In the genomic region with DNA sequence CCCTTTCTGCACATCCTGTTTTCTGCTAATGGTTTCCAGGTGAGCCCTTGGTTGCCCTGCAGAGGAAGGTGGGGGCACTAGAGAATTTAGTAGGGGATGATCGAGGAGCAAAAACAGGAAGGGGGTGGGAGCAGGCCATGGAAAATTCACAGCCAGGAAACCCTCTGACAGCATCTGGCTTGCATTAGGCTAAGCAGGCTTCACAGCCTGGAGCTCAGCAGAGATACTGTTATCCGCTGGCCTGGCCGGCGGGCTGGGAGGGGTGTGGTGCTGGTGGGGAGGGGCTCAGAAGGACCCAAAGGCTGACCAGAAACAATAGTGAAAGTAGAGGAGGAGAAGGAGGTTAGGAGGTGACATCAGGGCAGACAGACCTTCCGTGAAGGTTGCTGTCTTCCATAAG, we compare ENCODE assay signal across 9 mouse cellular contexts. TPM values are rescaled to one million over a fixed set of nuclear protein-coding genes. Genes with fewer than 3 reads are reported as not detected.
DNase-seq lines count a peak whose midpoint lies in the region; ATAC-seq and TF ChIP-seq lines count a peak whose summit lies in the region.
"Had no signal": no experiment of that assay in that cellular context is flagged by ENCODE, and none has a peak within 500 bp of the region (broad histone marks: within the 10 kb centered on the region; RNA-seq: fewer than 3 reads in every experiment).

No protein-coding gene starts in this region.

- ATAC-seq in forebrain, embryonic 12.5 days (ENCODE audit: low FRiP score): no peak
- ATAC-seq in forebrain, postnatal 0 days: no peak
- ATAC-seq in embryonic facial prominence, embryonic 13.5 days (ENCODE audit: insufficient number of reproducible peaks, insufficient read depth, low FRiP score, low TSS enrichment, low read depth): peak; percentile 63
- peak; percentile 32 for ATAC-seq in heart, postnatal 0 days (ENCODE audit: insufficient read depth, low read depth)
- peak; percentile 32 for ATAC-seq in liver, embryonic 15.5 days (ENCODE audit: insufficient read depth)
- no peak for ATAC-seq in megakaryocyte, adult 5-6 weeks (ENCODE audit: poor library complexity, severe bottlenecking)

- 0 out of 2 replicates have a peak overlapping the region, but pooled peaks have one; percentile 21 for H3K27ac ChIP-seq in forebrain, embryonic 12.5 days
- no peak overlapping the region for H3K27ac ChIP-seq in forebrain, postnatal 0 days (ENCODE audit: low read depth, low read length)
- peak overlapping the region; percentile 97 for H3K27ac ChIP-seq in embryonic facial prominence, embryonic 13.5 days
- H3K27ac ChIP-seq in heart, postnatal 0 days (ENCODE audit: low read depth): peak overlapping the region; percentile 67
- H3K27ac ChIP-seq in liver, embryonic 15.5 days (replicated peaks): peak overlapping the region; percentile 98

- WGBS in forebrain, embryonic 12.5 days: 76% methylated on average over 5 of the region's 5 CpGs
- WGBS in forebrain, postnatal 0 days: 65% methylated on average over 5 of the region's 5 CpGs
- 19% methylated on average over 5 of the region's 5 CpGs for WGBS in embryonic facial prominence, embryonic 13.5 days
- 24% methylated on average over 5 of the region's 5 CpGs for WGBS in heart, postnatal 0 days
- 16% methylated on average over 5 of the region's 5 CpGs for WGBS in liver, embryonic 15.5 days (ENCODE audit: insufficient replicate concordance)

- H3K4me2 ChIP-seq in forebrain, embryonic 12.5 days: no peak overlapping the region
- no peak overlapping the region for H3K4me2 ChIP-seq in forebrain, postnatal 0 days (ENCODE audit: low read depth)
- H3K4me2 ChIP-seq in embryonic facial prominence, embryonic 13.5 days: peak overlapping the region; percentile 26; the same call in 1 of the 2 replicates
- H3K4me2 ChIP-seq in heart, postnatal 0 days (ENCODE audit: low read depth, low read length): no peak overlapping the region
- H3K4me2 ChIP-seq in liver, embryonic 15.5 days: peak overlapping the region; percentile 97

- H3K9ac ChIP-seq in forebrain, embryonic 12.5 days: no peak overlapping the region
- H3K9ac ChIP-seq in forebrain, postnatal 0 days: no peak overlapping the region
- no peak overlapping the region for H3K9ac ChIP-seq in embryonic facial prominence, embryonic 13.5 days
- H3K9ac ChIP-seq in heart, postnatal 0 days (replicated peaks; ENCODE audit: low read depth, low read length): no peak overlapping the region
- H3K9ac ChIP-seq in liver, embryonic 15.5 days: peak overlapping the region; percentile 86

- no peaks in the 10 kb centered on the region for H3K9me3 ChIP-seq in forebrain, embryonic 12.5 days
- H3K9me3 ChIP-seq in forebrain, postnatal 0 days (ENCODE audit: low read length): no peaks in the 10 kb centered on the region
- no peaks in the 10 kb centered on the region for H3K9me3 ChIP-seq in embryonic facial prominence, embryonic 13.5 days
- no peaks in the 10 kb centered on the region for H3K9me3 ChIP-seq in heart, postnatal 0 days (replicated peaks; ENCODE audit: control insufficient read depth, low read length)
- H3K9me3 ChIP-seq in liver, embryonic 15.5 days (replicated peaks): no peaks in the 10 kb centered on the region

- H3K4me1 ChIP-seq in forebrain, embryonic 12.5 days: peaks cover 16% of the 10 kb centered on the region
- peaks cover 3% of the 10 kb centered on the region; the same call in 1 of the 2 replicates for H3K4me1 ChIP-seq in forebrain, postnatal 0 days (ENCODE audit: insufficient read depth)
- H3K4me1 ChIP-seq in embryonic facial prominence, embryonic 13.5 days: peaks cover 49% of the 10 kb centered on the region
- peaks cover 18% of the 10 kb centered on the region; the same call in 1 of the 2 replicates for H3K4me1 ChIP-seq in heart, postnatal 0 days (ENCODE audit: control insufficient read depth, insufficient read depth)
- peaks cover 76% of the 10 kb centered on the region for H3K4me1 ChIP-seq in liver, embryonic 15.5 days (replicated peaks)

- no peak for DNase-seq in forebrain, postnatal 0 days
- peak; percentile 79 for DNase-seq in heart, postnatal 0 days (ENCODE audit: low spot score)
- no peak for DNase-seq in lung, postnatal 25 days (ENCODE audit: low spot score)
- DNase-seq in thymus, adult 18-20 months: no peak
- DNase-seq: lung, postnatal 10 days had no signal

- H3K4me3 ChIP-seq in forebrain, embryonic 12.5 days (replicated peaks): no peak overlapping the region
- H3K4me3 ChIP-seq in forebrain, postnatal 0 days (ENCODE audit: low read depth, low read length): no peak overlapping the region
- H3K4me3 ChIP-seq in embryonic facial prominence, embryonic 13.5 days: no peak overlapping the region
- no peak overlapping the region for H3K4me3 ChIP-seq in heart, postnatal 0 days (ENCODE audit: low read depth, low read length)
- H3K4me3 ChIP-seq in liver, embryonic 15.5 days (replicated peaks): peak overlapping the region; percentile 71

- no peak for TF ChIP-seq CTCF in forebrain, postnatal 0 days (IDR thresholded peaks at IDR 0.05; ENCODE audit: low read depth)
- TF ChIP-seq CTCF in heart, postnatal 0 days (IDR thresholded peaks at IDR 0.05; ENCODE audit: low read depth): no peak

- no peaks in the 10 kb centered on the region for H3K36me3 ChIP-seq in forebrain, embryonic 12.5 days (replicated peaks)
- no peaks in the 10 kb centered on the region for H3K36me3 ChIP-seq in forebrain, postnatal 0 days (ENCODE audit: insufficient read depth)
- H3K36me3 ChIP-seq in embryonic facial prominence, embryonic 13.5 days: no peaks in the 10 kb centered on the region
- H3K36me3 ChIP-seq in heart, postnatal 0 days (replicated peaks; ENCODE audit: control insufficient read depth, insufficient read depth, low read length): no peaks in the 10 kb centered on the region
- H3K36me3 ChIP-seq in liver, embryonic 15.5 days (replicated peaks): peaks cover 14% of the 10 kb centered on the region

- H3K27me3 ChIP-seq in forebrain, embryonic 12.5 days: peaks cover 4% of the 10 kb centered on the region; the same call in 1 of the 2 replicates
- no peaks in the 10 kb centered on the region for H3K27me3 ChIP-seq in forebrain, postnatal 0 days (ENCODE audit: insufficient read depth, low read length)
- no peaks in the 10 kb centered on the region for H3K27me3 ChIP-seq in embryonic facial prominence, embryonic 13.5 days
- H3K27me3 ChIP-seq in heart, postnatal 0 days (ENCODE audit: control insufficient read depth, insufficient read depth, low read length): no peaks in the 10 kb centered on the region
- H3K27me3 ChIP-seq in liver, embryonic 15.5 days: 0 out of 2 replicates have a peak, but pooled peaks cover 6% of the 10 kb centered on the region

- TF ChIP-seq EP300 in heart, postnatal 0 days (IDR thresholded peaks at IDR 0.05; ENCODE audit: low read depth): no peak

RNA-seq across cellular contexts. Expression of gene Rab3il1, which starts 12.4 kb away (rescaled TPM):
- polyA plus RNA-seq in forebrain, embryonic 12.5 days (2016; fragmentation: Nextera tagmentation; extraction: Ambion mirVana): 19.0 and 22.7 TPM in 2 replicates
- 14.4 and 19.9 TPM in 2 replicates for total RNA-seq in forebrain, postnatal 0 days (2014; rRNA removed)
- polyA plus RNA-seq in forebrain, postnatal 0 days (2015; fragmentation: Nextera tagmentation; extraction: Ambion mirVana): 20.0 and 20.6 TPM in 2 replicates
- polyA plus RNA-seq in embryonic facial prominence, embryonic 13.5 days (2015; fragmentation: Nextera tagmentation; extraction: Ambion mirVana): 42.0 and 43.3 TPM in 2 replicates
- 16.3 and 27.4 TPM in 2 replicates for total RNA-seq in heart, postnatal 0 days (2014; rRNA removed; ENCODE audit: low replicate concordance)
- polyA plus RNA-seq in heart, postnatal 0 days (2015; fragmentation: Nextera tagmentation; extraction: Ambion mirVana): 17.9 and 20.7 TPM in 2 replicates
- 245 and 277 TPM in 2 replicates for polyA plus RNA-seq in liver, embryonic 15.5 days (2015; fragmentation: Nextera tagmentation; extraction: Ambion mirVana)
- total RNA-seq in megakaryocyte, adult 5-6 weeks (2015): 3.1 and 5.6 TPM in 2 replicates
- total RNA-seq in megakaryocyte, adult 5-6 weeks (2017): 7.1 and 11.8 TPM in 2 replicates

RNA-seq across cellular contexts. Expression of gene Best1, which starts 12.5 kb away (rescaled TPM):
- 1.1 and 1.4 TPM in 2 replicates for polyA plus RNA-seq in forebrain, embryonic 12.5 days (2016; fragmentation: Nextera tagmentation; extraction: Ambion mirVana)
- total RNA-seq in forebrain, postnatal 0 days (2014; rRNA removed): 0.92 and 1.6 TPM in 2 replicates
- polyA plus RNA-seq in forebrain, postnatal 0 days (2015; fragmentation: Nextera tagmentation; extraction: Ambion mirVana): 1.6 and 3.6 TPM in 2 replicates
- polyA plus RNA-seq in embryonic facial prominence, embryonic 13.5 days (2015; fragmentation: Nextera tagmentation; extraction: Ambion mirVana): 0.73 and 0.98 TPM in 2 replicates
- not detected in 2 replicates for total RNA-seq in heart, postnatal 0 days (2014; rRNA removed; ENCODE audit: low replicate concordance)
- polyA plus RNA-seq in heart, postnatal 0 days (2015; fragmentation: Nextera tagmentation; extraction: Ambion mirVana): 0.26 and 0.33 TPM in 2 replicates
- polyA plus RNA-seq in liver, embryonic 15.5 days (2015; fragmentation: Nextera tagmentation; extraction: Ambion mirVana): 0.09 and 0.12 TPM in 2 replicates
- total RNA-seq in megakaryocyte, adult 5-6 weeks (2015): not detected in 2 replicates
- total RNA-seq in megakaryocyte, adult 5-6 weeks (2017): not detected in 2 replicates

RNA-seq across cellular contexts. Expression of gene Fads3, which starts 27.5 kb away (rescaled TPM):
- polyA plus RNA-seq in forebrain, embryonic 12.5 days (2016; fragmentation: Nextera tagmentation; extraction: Ambion mirVana): 5.6 and 7.4 TPM in 2 replicates
- 45.5 and 45.6 TPM in 2 replicates for total RNA-seq in forebrain, postnatal 0 days (2014; rRNA removed)
- 25.0 and 29.4 TPM in 2 replicates for polyA plus RNA-seq in forebrain, postnatal 0 days (2015; fragmentation: Nextera tagmentation; extraction: Ambion mirVana)
- polyA plus RNA-seq in embryonic facial prominence, embryonic 13.5 days (2015; fragmentation: Nextera tagmentation; extraction: Ambion mirVana): 8.6 and 10.0 TPM in 2 replicates
- total RNA-seq in heart, postnatal 0 days (2014; rRNA removed; ENCODE audit: low replicate concordance): 106 and 156 TPM in 2 replicates
- 21.4 and 23.3 TPM in 2 replicates for polyA plus RNA-seq in heart, postnatal 0 days (2015; fragmentation: Nextera tagmentation; extraction: Ambion mirVana)
- polyA plus RNA-seq in liver, embryonic 15.5 days (2015; fragmentation: Nextera tagmentation; extraction: Ambion mirVana): 7.6 and 8.9 TPM in 2 replicates
- total RNA-seq in megakaryocyte, adult 5-6 weeks (2015): 0.76 and 0.91 TPM in 2 replicates
- total RNA-seq in megakaryocyte, adult 5-6 weeks (2017): 1.8 and 1.9 TPM in 2 replicates

RNA-seq across cellular contexts. Expression of gene Fth1, which starts 33.5 kb away (rescaled TPM):
- polyA plus RNA-seq in forebrain, embryonic 12.5 days (2016; fragmentation: Nextera tagmentation; extraction: Ambion mirVana): 1,239 and 1,358 TPM in 2 replicates
- total RNA-seq in forebrain, postnatal 0 days (2014; rRNA removed): 228 and 300 TPM in 2 replicates
- polyA plus RNA-seq in forebrain, postnatal 0 days (2015; fragmentation: Nextera tagmentation; extraction: Ambion mirVana): 2,942 and 2,984 TPM in 2 replicates
- 1,553 and 1,793 TPM in 2 replicates for polyA plus RNA-seq in embryonic facial prominence, embryonic 13.5 days (2015; fragmentation: Nextera tagmentation; extraction: Ambion mirVana)
- total RNA-seq in heart, postnatal 0 days (2014; rRNA removed; ENCODE audit: low replicate concordance): 396 and 524 TPM in 2 replicates
- polyA plus RNA-seq in heart, postnatal 0 days (2015; fragmentation: Nextera tagmentation; extraction: Ambion mirVana): 3,148 and 3,286 TPM in 2 replicates
- 3,441 and 3,837 TPM in 2 replicates for polyA plus RNA-seq in liver, embryonic 15.5 days (2015; fragmentation: Nextera tagmentation; extraction: Ambion mirVana)
- 1,271 and 1,296 TPM in 2 replicates for total RNA-seq in megakaryocyte, adult 5-6 weeks (2015)
- 513 and 615 TPM in 2 replicates for total RNA-seq in megakaryocyte, adult 5-6 weeks (2017)

Comparison
In these comparisons a context has a peak if more than half of its experiments do, and no peak if none do; other contexts are left out.
1. ATAC-seq: peak in embryonic facial prominence, embryonic 13.5 days (single experiment), heart, postnatal 0 days (single experiment) and liver, embryonic 15.5 days (single experiment); none in forebrain, embryonic 12.5 days (single experiment), forebrain, postnatal 0 days (single experiment) and megakaryocyte, adult 5-6 weeks (single experiment).
2. H3K4me2 ChIP-seq: peak in embryonic facial prominence, embryonic 13.5 days (single experiment) and liver, embryonic 15.5 days (single experiment); none in forebrain, embryonic 12.5 days (single experiment), forebrain, postnatal 0 days (single experiment) and heart, postnatal 0 days (single experiment).